Mouse (Mus musculus) limb, embryonic 11.5 days (tissue): ENCODE data around the gene Cipc. TPM values are rescaled to one million over a fixed set of nuclear protein-coding genes. Genes with fewer than 3 reads are reported as not detected.

Source experiments
- ATAC-seq: fragments of 200-750 bp; cut with Nextera tagmentation; 2 replicates; pipeline ENCODE4 v1.8.0; 2017; ENCODE audit warnings: low read depth; ENCODE audit not compliant: insufficient number of reproducible peaks, low FRiP score, low TSS enrichment
- DNase-seq: peaks from one replicate; pipeline ENCODE4 v3.0.0-alpha.2; 2015; ENCODE audit warnings: low spot score
- H3K27ac ChIP-seq: fragments of 300-500 bp; sonication (generic); replicated peaks from 2 replicates; pipeline ENCODE4 v1.5.1; 2014; ENCODE audit warnings: low read depth, mild to moderate bottlenecking, low read length
- H3K27me3 ChIP-seq: fragments of 300-500 bp; sonication (generic); 2 replicates; pipeline ENCODE4 v1.6.1; 2014; ENCODE audit warnings: mild to moderate bottlenecking, low read length, mixed read lengths; ENCODE audit not compliant: control insufficient read depth, insufficient read depth
- H3K36me3 ChIP-seq: fragments of 300-500 bp; sonication (generic); 2 replicates; pipeline ENCODE4 v1.6.1; 2014; ENCODE audit warnings: mild to moderate bottlenecking, low read length, moderate library complexity, mixed read lengths; ENCODE audit not compliant: control insufficient read depth, insufficient read depth
- H3K4me1 ChIP-seq: fragments of 300-500 bp; sonication (generic); 2 replicates; pipeline ENCODE4 v1.6.1; 2014; ENCODE audit warnings: low read length, mixed read lengths; ENCODE audit not compliant: control insufficient read depth, insufficient read depth
- H3K4me2 ChIP-seq: fragments of 300-500 bp; sonication (generic); 2 replicates; pipeline ENCODE4 v1.6.1; 2014; ENCODE audit warnings: low read depth, mild to moderate bottlenecking, moderate library complexity; ENCODE audit not compliant: severe bottlenecking
- H3K4me3 ChIP-seq: fragments of 300-500 bp; sonication (generic); 2 replicates; pipeline ENCODE4 v1.5.1; 2014; ENCODE audit warnings: low read depth, low read length
- H3K9ac ChIP-seq: fragments of 300-500 bp; sonication (generic); 2 replicates; pipeline ENCODE4 v1.6.1; 2014; ENCODE audit warnings: mild to moderate bottlenecking, low read length
- H3K9me3 ChIP-seq: fragments of 300-500 bp; sonication (generic); 2 replicates; pipeline ENCODE4 v1.6.1; 2016; ENCODE audit warnings: low read length; ENCODE audit not compliant: control insufficient read depth
- WGBS: fragments of 180-500 bp; shearing (Covaris S2); extraction: QIAGEN DNeasy Blood & Tissue Kit; methylation state at CpG from one replicate; pipeline ENCODE4 v1.1.7; 2014; 5-methylcytosine and 5-hydroxymethylcytosine counted together
- polyA plus RNA-seq: library from polyadenylated mRNA; unstranded; fragments of >200 nt; fragmentation: Nextera tagmentation; extraction: Ambion mirVana; gene quantifications from 2 replicates; pipeline ENCODE4 v1.2.1, GENCODE M21; 2014

The Cipc gene
- polyA plus RNA-seq, 1 experiment from 2014 or later: 31.3 TPM

DNA sequence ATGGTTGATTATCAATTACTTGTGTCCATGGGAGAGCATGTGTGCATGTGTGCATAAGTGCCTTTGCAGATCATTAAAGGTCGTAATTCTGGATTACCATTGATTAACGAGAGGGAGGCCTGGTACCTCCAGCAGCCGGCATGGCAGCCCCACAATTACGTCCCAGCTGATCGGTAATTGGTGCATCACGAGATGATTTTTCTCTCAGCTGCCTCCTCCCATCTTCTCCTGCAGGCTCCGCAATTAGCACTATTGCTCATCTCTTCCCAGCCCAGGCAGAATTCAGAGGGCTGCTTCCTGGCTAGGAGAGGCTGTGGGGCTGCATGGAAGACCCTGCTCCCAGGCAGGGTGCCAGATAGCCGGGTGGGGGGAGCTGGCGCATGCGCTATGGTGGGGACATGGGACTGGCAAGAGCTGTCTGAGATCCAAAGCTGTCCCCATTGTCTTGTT, 35.3 kb upstream of the Cipc start:
- Histone ChIP-seq H3K36me3 (no peaks in the 10 kb centered on the region), H3K4me2 (no peak overlapping the region), H3K4me1 (peaks cover 27% of the 10 kb centered on the region), H3K4me3 (no peak overlapping the region), H3K9me3 (no peaks in the 10 kb centered on the region), H3K27me3 (peaks cover 9% of the 10 kb centered on the region; the same call in 1 of the 2 replicates), H3K9ac (no peak overlapping the region), H3K27ac (no peak overlapping the region)
- peak; percentile 50 for DNase-seq
- 0 out of 2 replicates have a peak, but pooled peaks have one; percentile 37 for ATAC-seq
- WGBS: 25% methylated on average over 10 of the region's 10 CpGs

DNA sequence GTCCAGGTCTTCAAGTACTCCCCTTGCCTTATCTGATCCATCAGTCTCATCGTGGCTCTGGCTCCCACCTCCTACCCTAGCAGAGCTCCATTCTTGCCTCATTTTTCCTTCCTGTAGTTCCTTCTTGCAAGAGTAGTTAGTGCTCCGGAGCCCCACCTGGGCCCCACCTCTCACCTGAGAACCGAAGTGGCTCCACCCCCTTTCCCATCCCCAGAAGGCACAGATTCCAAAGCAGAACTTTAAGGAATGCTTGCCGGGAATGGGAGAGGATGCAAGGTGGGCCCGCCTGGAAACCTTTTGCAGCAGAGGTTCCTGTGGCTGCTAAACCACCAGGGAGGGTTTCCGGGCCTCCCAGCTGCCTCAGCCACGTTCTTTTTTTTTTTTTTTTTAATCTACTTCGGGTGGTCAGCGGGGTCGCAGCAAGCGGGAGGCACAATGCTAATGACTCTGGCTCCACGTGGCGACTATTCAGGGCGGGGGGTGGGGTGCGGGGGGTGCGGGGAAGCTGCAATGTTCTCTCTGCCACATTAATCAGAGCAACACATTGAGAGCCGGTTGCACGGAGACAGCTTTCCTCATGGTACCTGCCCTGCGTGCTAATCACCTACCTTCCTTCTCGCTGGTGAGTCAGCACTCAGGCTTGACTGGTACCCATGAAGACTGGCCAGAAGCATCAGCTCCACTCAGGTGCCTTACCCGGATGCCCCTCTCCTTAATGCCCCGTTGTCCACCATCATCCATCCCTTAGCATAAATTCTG, 34.3 kb upstream of the Cipc start:
- Histone ChIP-seq H3K9me3 (no peaks in the 10 kb centered on the region), H3K27me3 (peaks cover 9% of the 10 kb centered on the region; the same call in 1 of the 2 replicates), H3K36me3 (no peaks in the 10 kb centered on the region), H3K4me1 (peaks cover 27% of the 10 kb centered on the region), H3K4me3 (no peak overlapping the region), H3K9ac (no peak overlapping the region), H3K27ac (no peak overlapping the region), H3K4me2 (peak overlapping the region; percentile 30)
- ATAC-seq: no peak
- 6% methylated on average over 22 of the region's 22 CpGs for WGBS
- peak; percentile 52 for DNase-seq

DNA sequence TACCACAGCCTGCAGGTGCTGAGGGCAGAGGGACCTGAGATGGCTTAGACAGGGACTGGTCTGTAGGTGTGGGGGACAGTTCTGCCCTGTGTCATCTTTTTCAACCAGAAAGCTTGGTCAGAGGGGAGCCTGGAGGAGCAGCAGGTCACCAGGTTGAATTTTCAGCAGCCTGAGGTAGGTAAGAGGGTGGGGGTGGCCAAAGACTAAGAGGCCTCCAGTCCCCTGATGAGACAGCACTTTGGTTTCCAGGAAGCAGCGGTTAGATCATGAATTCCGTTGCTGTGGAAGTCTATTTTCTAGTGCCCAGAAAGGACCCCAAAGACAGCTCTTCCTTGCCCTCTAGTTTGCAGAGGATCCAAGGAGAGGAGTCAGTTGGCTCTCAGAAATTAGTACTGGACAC, 32.5 kb upstream of the Cipc start:
- 65% methylated on average over 2 of the region's 2 CpGs for WGBS
- H3K4me2 ChIP-seq: no peak overlapping the region
- H3K4me1 ChIP-seq: peaks cover 33% of the 10 kb centered on the region
- no peak overlapping the region for H3K4me3 ChIP-seq
- H3K27ac ChIP-seq: no peak overlapping the region
- H3K27me3 ChIP-seq: peaks cover 9% of the 10 kb centered on the region; the same call in 1 of the 2 replicates
- no peak for ATAC-seq
- no peaks in the 10 kb centered on the region for H3K36me3 ChIP-seq
- no peaks in the 10 kb centered on the region for H3K9me3 ChIP-seq
- no peak overlapping the region for H3K9ac ChIP-seq
- DNase-seq: no peak

DNA sequence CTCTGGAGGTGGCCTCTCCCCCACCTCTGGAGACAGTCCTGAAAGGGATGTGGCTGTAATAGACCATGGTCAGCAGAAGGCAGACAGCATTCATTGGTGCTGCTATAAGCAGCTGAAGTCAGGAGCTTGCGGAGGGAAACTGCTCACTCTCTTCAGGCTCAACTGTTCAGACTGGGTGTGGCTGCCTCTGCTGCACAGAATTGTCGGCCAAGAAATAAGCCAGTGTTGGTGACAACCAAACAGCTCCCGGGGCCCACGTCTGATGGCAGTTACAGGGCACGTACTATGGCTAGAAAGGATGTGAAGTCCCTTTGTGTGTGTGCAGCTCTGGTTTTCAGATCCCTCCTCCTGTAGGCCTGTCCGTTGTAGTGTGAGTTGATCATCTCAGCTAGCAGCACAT, 32.1 kb upstream of the Cipc start:
- 81% methylated on average over 6 of the region's 6 CpGs for WGBS
- DNase-seq (no peak), ATAC-seq (no peak)
- no peak overlapping the region for H3K4me2 ChIP-seq
- no peak overlapping the region for H3K9ac ChIP-seq
- no peaks in the 10 kb centered on the region for H3K9me3 ChIP-seq
- H3K27me3 ChIP-seq: peaks cover 9% of the 10 kb centered on the region; the same call in 1 of the 2 replicates
- no peaks in the 10 kb centered on the region for H3K36me3 ChIP-seq
- no peak overlapping the region for H3K4me3 ChIP-seq
- no peak overlapping the region for H3K27ac ChIP-seq
- H3K4me1 ChIP-seq: peaks cover 33% of the 10 kb centered on the region

DNA sequence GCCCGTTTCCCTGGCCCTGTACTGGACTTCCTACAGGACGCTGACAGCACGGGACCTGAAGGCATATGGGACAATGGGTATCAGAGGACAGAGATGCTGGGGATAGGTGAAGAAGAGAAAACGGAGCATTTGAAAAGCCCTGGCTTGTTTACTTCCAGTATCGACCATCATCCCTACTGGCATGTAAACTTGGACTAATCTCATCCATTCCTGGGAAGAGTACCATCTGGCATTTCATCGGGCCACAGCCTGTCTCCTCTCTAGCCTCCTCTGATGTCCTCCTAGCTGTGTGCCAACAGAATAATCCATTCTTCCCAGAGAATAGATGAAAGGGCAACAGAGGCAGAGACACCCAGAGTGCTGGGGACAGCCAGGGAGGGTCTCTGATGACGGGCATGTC, 31.2 kb upstream of the Cipc start:
- WGBS: 83% methylated on average over 7 of the region's 7 CpGs
- H3K4me3 ChIP-seq: no peak overlapping the region
- H3K27me3 ChIP-seq: peaks cover 9% of the 10 kb centered on the region; the same call in 1 of the 2 replicates

DNA sequence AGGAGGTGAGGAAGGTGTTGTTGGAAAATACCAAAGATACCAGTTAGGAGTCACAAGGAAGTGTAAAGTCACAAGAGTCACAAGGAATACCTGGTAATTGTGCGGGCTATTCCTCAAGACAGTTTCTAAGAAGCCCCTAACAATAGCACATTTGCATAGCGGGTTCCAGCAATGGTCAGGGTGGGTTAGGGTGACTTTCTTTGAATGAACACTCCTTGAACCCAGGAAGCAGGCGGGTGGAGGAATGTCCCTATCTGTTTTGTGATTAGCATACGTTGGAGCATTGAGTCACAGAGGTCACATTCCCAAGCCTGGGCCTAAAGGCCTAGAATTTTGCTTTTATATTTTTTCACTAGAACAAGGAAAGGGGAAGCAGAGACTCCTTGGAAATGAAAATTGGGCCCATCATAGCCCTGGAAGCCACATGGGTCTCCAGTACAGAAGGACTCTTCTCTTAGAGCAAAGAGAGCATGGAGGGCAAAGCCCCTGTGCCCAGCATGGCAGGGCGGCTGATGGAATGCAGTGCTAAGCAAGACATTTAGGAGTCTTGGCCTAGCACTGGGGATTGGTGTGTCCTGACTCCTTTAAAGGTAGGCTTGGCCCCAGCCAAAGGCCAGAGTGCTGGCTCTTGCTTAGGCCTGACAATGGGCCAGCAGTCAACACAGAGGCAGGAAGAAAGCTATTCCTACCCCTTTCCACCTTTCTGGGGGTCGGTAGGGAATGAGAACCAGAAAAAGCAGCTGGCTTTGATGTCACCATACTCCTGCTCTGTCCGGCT, 29.9 kb upstream of the Cipc start:
- 84% methylated on average over 7 of the region's 7 CpGs for WGBS
- Histone ChIP-seq H3K4me1 (peaks cover 20% of the 10 kb centered on the region), H3K36me3 (no peaks in the 10 kb centered on the region), H3K27me3 (peaks cover 9% of the 10 kb centered on the region; the same call in 1 of the 2 replicates), H3K27ac (no peak overlapping the region), H3K4me2 (no peak overlapping the region), H3K9me3 (no peaks in the 10 kb centered on the region), H3K9ac (no peak overlapping the region), H3K4me3 (no peak overlapping the region)
- no peak for ATAC-seq
- DNase-seq: no peak

More for the DNA sequence above, 31.2 kb upstream of the Cipc start:
- no peak overlapping the region for H3K27ac ChIP-seq
- no peak overlapping the region for H3K4me2 ChIP-seq
- no peaks in the 10 kb centered on the region for H3K36me3 ChIP-seq
- ATAC-seq (no peak), DNase-seq (no peak)
- no peak overlapping the region for H3K9ac ChIP-seq
- peaks cover 31% of the 10 kb centered on the region for H3K4me1 ChIP-seq
- H3K9me3 ChIP-seq: no peaks in the 10 kb centered on the region

DNA sequence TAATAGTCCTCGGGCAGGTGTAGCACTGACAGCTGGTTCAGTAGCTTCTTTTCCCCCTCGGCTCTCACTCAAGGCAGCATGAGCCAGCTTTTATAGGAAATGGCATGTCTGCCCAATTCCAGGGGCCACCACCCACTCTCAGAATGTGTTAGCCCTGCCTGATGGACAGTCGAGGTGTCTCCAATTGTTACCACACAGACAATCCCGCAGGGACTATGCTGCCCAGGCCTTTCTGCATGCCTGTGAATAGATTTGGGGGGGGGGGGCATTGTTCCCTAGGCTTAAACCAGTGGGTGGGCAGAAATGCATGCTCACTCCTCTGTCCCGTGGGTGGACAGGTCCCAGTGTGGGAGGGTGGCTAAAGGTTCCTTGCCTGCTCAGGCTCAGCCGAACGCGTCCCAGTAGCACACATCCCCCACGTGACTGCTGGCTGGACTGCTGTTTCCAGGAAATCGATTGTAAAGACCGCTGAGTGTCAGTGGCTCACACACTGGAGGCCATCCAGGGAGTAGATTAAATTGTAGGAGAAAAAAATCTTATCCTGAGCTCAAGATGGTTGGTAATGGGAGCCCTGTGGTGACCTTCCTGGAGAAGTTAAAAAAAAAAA, 28.4 kb upstream of the Cipc start:
- Histone ChIP-seq H3K9ac (no peak overlapping the region), H3K36me3 (no peaks in the 10 kb centered on the region), H3K9me3 (no peaks in the 10 kb centered on the region), H3K4me1 (peaks cover 12% of the 10 kb centered on the region), H3K4me3 (no peak overlapping the region), H3K27ac (no peak overlapping the region), H3K4me2 (no peak overlapping the region), H3K27me3 (peaks cover 8% of the 10 kb centered on the region; the same call in 1 of the 2 replicates)
- ATAC-seq: no peak
- no peak for DNase-seq
- 41% methylated on average over 11 of the region's 11 CpGs for WGBS

DNA sequence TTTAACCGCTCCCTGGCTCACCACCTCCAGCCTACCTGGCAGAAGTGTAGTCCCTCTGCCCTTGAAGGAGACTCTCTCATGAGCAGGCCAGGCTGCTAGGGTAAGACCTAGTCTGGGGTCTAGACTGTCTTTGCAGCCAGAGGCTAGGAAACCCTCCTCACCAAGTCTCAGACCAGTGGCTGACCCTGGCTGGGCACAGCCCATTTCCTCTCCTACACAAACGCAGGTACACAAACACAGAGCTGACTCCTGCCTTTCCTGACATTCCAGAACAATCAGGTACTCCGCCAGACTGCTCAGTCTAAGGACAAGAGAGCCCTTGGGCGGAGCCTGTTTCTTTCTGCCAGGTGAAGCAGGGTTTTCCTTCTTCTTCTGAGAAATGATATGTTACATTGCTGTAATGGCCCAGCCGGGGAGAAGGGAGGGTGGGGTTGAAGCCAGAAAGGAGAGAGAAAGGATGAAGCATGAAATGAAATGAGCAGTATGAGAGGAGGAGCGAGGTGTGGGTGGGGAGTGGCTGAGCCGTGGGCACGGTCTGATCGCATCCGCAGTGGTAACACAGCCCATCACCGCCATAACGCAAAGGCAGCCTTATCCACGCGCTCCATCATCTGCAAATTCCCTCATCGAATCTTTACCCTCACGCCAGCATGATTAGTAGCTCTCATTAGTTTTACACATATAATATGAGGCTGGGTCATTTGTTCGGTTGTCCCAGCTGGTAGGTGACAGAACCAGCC, 27.7 kb upstream of the Cipc start:
- Histone ChIP-seq H3K4me2 (no peak overlapping the region), H3K27me3 (peaks cover 2% of the 10 kb centered on the region; the same call in 1 of the 2 replicates), H3K9ac (no peak overlapping the region), H3K27ac (no peak overlapping the region), H3K9me3 (no peaks in the 10 kb centered on the region), H3K36me3 (no peaks in the 10 kb centered on the region), H3K4me3 (no peak overlapping the region), H3K4me1 (peaks cover 12% of the 10 kb centered on the region)
- no peak for DNase-seq
- no peak for ATAC-seq
- WGBS: 83% methylated on average over 17 of the region's 17 CpGs
